Mouse (Mus musculus) neural tube, embryonic 15.5 days (tissue): Measurements from ENCODE around the gene Hist3h2a. TPM values are rescaled to one million over a fixed set of nuclear protein-coding genes. Genes with fewer than 3 reads are reported as not detected.

ENCODE experiments used
- ATAC-seq: fragments of 200-750 bp; cut with Nextera tagmentation; 2 replicates; pipeline ENCODE4 v1.8.0; 2017; ENCODE audit warnings: mild to moderate bottlenecking, moderate TSS enrichment, moderate library complexity; ENCODE audit not compliant: low FRiP score
- H3K27ac ChIP-seq: fragments of 300-500 bp; sonication (generic); replicated peaks from 2 replicates; pipeline ENCODE4 v1.5.1; 2015; ENCODE audit warnings: mild to moderate bottlenecking, inconsistent platforms
- H3K27me3 ChIP-seq: fragments of 300-500 bp; sonication (generic); replicated peaks from 2 replicates; pipeline ENCODE4 v1.6.1; 2015; ENCODE audit warnings: inconsistent platforms
- H3K36me3 ChIP-seq: fragments of 300-500 bp; sonication (generic); 2 replicates; pipeline ENCODE4 v1.6.1; 2015; ENCODE audit warnings: inconsistent platforms
- H3K4me1 ChIP-seq: fragments of 300-500 bp; sonication (generic); 2 replicates; pipeline ENCODE4 v1.6.1; 2015; ENCODE audit warnings: inconsistent platforms
- H3K4me2 ChIP-seq: fragments of 300-500 bp; sonication (generic); 2 replicates; pipeline ENCODE4 v1.6.1; 2015; ENCODE audit warnings: inconsistent platforms, mild to moderate bottlenecking, moderate library complexity
- H3K4me3 ChIP-seq: fragments of 300-500 bp; sonication (generic); replicated peaks from 2 replicates; pipeline ENCODE4 v1.5.1; 2015; ENCODE audit warnings: mild to moderate bottlenecking, inconsistent platforms
- H3K9ac ChIP-seq: fragments of 300-500 bp; sonication (generic); replicated peaks from 2 replicates; pipeline ENCODE4 v1.6.1; 2015; ENCODE audit warnings: mild to moderate bottlenecking, inconsistent platforms
- H3K9me3 ChIP-seq: fragments of 300-500 bp; sonication (generic); replicated peaks from 2 replicates; pipeline ENCODE4 v1.6.1; 2016; ENCODE audit warnings: inconsistent platforms
- WGBS: fragments of 180-500 bp; shearing (Covaris S2); methylation state at CpG from one replicate; pipeline ENCODE4 v1.1.7; 2015; ENCODE audit warnings: mixed read lengths; 5-methylcytosine and 5-hydroxymethylcytosine counted together
- polyA plus RNA-seq: library from polyadenylated mRNA; unstranded; fragments of >200 nt; fragmentation: Nextera tagmentation; extraction: Ambion mirVana; gene quantifications from 2 replicates; pipeline ENCODE4 v1.2.1, GENCODE M21; 2015

The Hist3h2a gene
- polyA plus RNA-seq, 1 experiment from 2014 or later = 86.3 TPM

GRCm38 (mm10) chr11:58959921-58960465 lies 5.5 kb downstream of the Hist3h2a start:
- H3K9ac ChIP-seq = peak overlapping the region; percentile 56
- peak overlapping the region; percentile 56 for H3K4me3 ChIP-seq
- H3K4me2 ChIP-seq = peak overlapping the region; percentile 86
- under 1% methylated on average over 40 of the region's 40 CpGs for WGBS
- peaks cover 51% of the 10 kb centered on the region for H3K4me1 ChIP-seq
- H3K36me3 ChIP-seq = no peaks in the 10 kb centered on the region
- no peaks in the 10 kb centered on the region for H3K27me3 ChIP-seq
- peak overlapping the region; percentile 92 for H3K27ac ChIP-seq
- peak; percentile 89 for ATAC-seq
- no peaks in the 10 kb centered on the region for H3K9me3 ChIP-seq

- Histone ChIP-seq H3K9me3 (no peaks in the 10 kb centered on the region), H3K4me3 (no peak overlapping the region), H3K4me2 (no peak overlapping the region), H3K36me3 (no peaks in the 10 kb centered on the region), H3K27ac (no peak overlapping the region), H3K4me1 (peaks cover 48% of the 10 kb centered on the region), H3K27me3 (no peaks in the 10 kb centered on the region), H3K9ac (no peak overlapping the region)
- WGBS = 60% methylated on average over 50 of the region's 50 CpGs
- no peak for ATAC-seq
Observed at GRCm38 (mm10) chr11:58961364-58962177, 7.1 kb downstream of the Hist3h2a start.

DNA sequence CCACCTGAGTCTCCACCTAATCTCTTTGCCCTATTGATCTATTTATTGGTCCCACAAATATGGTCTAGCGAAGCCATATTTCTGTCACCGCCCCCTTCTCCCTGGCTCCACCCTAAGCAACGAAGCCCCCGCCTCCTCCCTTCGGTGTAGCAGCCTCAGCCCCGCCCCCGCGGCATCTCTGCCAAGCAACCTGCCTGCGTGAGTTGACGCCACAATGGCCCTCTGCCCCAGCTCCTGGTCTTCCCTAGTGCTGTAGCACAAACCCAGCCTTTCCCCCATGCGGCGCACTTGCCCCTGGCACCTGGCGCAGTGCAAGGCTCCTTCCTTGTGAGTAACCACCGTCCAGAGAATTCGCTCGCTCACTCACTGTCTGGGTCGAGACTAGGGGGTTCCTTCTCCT lies 9.1 kb downstream of the Hist3h2a start:
- no peak for ATAC-seq
- Histone ChIP-seq H3K4me1 (peaks cover 29% of the 10 kb centered on the region), H3K4me2 (0 out of 2 replicates have a peak overlapping the region, but pooled peaks have one; percentile 15), H3K9ac (no peak overlapping the region), H3K4me3 (no peak overlapping the region), H3K27me3 (no peaks in the 10 kb centered on the region), H3K36me3 (no peaks in the 10 kb centered on the region), H3K27ac (no peak overlapping the region), H3K9me3 (no peaks in the 10 kb centered on the region)
- WGBS = 30% methylated on average over 17 of the region's 17 CpGs

DNA sequence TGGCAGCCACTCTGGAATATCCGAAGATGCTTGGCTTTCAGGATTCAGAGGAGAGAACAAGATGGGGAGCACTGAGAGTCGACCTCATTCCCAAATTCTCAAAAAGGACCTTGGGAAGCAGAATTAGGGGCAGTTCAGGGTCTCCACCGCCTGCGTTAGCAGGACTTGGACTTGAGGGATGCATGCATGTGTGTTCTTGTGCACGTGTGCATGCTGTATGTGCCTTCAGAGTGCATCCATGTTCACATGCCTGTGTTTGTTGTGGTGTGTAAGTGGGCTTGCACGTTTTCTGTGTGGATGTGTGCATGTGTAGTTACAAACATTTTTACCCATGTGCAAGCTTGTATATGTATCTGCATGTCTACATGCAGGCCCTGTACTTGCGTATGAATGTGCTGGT lies 9.7 kb downstream of the Hist3h2a start:
- Histone ChIP-seq H3K27ac (no peak overlapping the region), H3K36me3 (no peaks in the 10 kb centered on the region), H3K9ac (no peak overlapping the region), H3K4me1 (peaks cover 23% of the 10 kb centered on the region), H3K27me3 (no peaks in the 10 kb centered on the region), H3K9me3 (no peaks in the 10 kb centered on the region), H3K4me3 (no peak overlapping the region), H3K4me2 (no peak overlapping the region)
- no peak for ATAC-seq
- WGBS = 91% methylated on average over 7 of the region's 7 CpGs

DNA sequence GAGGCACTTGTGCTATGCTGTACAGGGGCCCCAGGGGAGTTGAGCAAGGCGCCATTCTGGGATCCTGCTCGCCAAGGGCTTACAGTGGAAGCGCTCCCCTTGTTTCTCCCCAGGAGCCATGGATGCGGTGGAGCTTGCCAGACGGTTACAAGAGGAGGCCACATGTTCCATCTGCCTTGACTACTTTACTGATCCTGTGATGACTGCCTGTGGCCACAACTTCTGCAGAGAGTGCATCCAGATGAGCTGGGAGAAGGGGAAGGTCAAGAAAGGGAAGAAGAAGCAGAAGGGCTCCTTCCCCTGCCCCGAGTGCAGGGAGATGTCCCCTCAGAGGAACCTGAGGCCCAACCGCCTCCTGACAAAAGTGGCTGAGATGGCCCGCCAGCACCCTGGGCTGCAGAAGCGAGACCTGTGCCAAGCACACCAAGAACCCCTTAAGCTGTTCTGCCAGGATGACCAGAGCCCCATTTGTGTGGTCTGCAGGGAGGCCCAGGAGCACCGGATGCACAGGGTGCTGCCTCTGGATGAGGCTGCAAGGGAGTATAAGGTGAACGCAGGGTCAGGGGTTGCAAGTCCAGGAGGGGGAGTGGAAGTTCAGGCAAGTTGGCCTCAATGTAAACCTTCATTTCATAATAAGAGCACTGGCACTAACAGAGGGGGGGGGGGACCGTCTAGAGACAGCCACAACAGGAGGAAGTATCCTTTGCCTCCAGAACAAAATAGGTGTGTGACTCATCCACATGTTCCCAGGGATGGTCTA lies 10.7 kb downstream of the Hist3h2a start:
- H3K27ac ChIP-seq = no peak overlapping the region
- peaks cover 13% of the 10 kb centered on the region for H3K4me1 ChIP-seq
- H3K4me3 ChIP-seq = no peak overlapping the region
- H3K9ac ChIP-seq = 0 out of 2 replicates have a peak overlapping the region, but pooled peaks have one; percentile 5
- ATAC-seq = no peak
- no peaks in the 10 kb centered on the region for H3K27me3 ChIP-seq
- no peaks in the 10 kb centered on the region for H3K9me3 ChIP-seq
- peaks cover under 1% of the 10 kb centered on the region; the same call in 1 of the 2 replicates for H3K36me3 ChIP-seq
- WGBS = 55% methylated on average over 12 of the region's 12 CpGs
- H3K4me2 ChIP-seq = no peak overlapping the region

- H3K27me3 ChIP-seq = no peaks in the 10 kb centered on the region
- H3K36me3 ChIP-seq = peaks cover 9% of the 10 kb centered on the region; the same call in 1 of the 2 replicates
- no peak overlapping the region for H3K4me3 ChIP-seq
- peaks cover 11% of the 10 kb centered on the region for H3K4me1 ChIP-seq
- 100% methylated on average over 1 of the region's 1 CpGs for WGBS
- no peaks in the 10 kb centered on the region for H3K9me3 ChIP-seq
- no peak for ATAC-seq
- H3K4me2 ChIP-seq = no peak overlapping the region
- no peak overlapping the region for H3K27ac ChIP-seq
- no peak overlapping the region for H3K9ac ChIP-seq
Observed at GRCm38 (mm10) chr11:58967346-58967745, 12.9 kb downstream of the Hist3h2a start.

DNA sequence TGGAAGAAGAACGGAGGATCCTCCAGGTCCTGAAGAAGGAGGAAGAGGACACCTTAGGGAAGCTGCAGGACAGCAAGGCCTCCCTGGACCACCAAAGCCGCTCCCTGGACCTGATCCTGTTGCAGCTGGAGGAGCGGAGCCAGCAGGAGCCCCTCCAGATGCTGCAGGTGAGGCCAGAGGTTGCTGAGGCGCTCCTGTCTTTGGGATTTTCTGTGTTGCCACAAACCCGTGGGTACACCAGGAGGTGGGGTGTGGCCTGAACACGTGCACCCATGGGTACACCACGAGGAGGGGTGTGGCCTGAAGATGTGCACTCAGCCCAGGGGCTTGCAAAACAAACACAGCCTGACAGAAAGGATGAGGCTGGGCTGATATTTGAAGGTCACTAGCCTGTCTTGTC lies 14.1 kb downstream of the Hist3h2a start:
- no peak for ATAC-seq
- H3K36me3 ChIP-seq = peaks cover 9% of the 10 kb centered on the region; the same call in 1 of the 2 replicates
- WGBS = 94% methylated on average over 7 of the region's 7 CpGs

DNA sequence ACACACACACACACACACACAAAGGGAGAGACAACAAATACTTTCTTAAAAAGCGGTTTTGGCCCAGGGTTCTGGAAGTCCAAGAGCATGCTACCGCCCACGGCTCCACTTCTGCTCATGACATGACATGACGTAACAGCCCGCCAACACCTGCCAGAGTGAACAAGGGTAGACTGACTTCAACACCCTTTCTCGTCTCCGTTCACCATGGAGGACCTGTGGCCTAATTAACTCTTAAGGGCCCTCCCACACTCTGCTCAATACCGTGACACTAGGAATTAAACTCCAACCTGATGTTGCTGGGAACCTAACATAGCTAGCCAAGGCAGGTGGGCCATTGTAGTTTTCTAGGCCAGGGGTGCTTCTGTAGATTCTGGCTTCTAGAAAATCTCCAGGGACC lies 14.5 kb downstream of the Hist3h2a start:
- 87% methylated on average over 8 of the region's 8 CpGs for WGBS

More for the DNA sequence above, 14.1 kb downstream of the Hist3h2a start:
- Histone ChIP-seq H3K4me2 (no peak overlapping the region), H3K4me1 (peaks cover 7% of the 10 kb centered on the region), H3K27me3 (no peaks in the 10 kb centered on the region), H3K9me3 (no peaks in the 10 kb centered on the region), H3K9ac (no peak overlapping the region), H3K4me3 (no peak overlapping the region), H3K27ac (no peak overlapping the region)

DNA sequence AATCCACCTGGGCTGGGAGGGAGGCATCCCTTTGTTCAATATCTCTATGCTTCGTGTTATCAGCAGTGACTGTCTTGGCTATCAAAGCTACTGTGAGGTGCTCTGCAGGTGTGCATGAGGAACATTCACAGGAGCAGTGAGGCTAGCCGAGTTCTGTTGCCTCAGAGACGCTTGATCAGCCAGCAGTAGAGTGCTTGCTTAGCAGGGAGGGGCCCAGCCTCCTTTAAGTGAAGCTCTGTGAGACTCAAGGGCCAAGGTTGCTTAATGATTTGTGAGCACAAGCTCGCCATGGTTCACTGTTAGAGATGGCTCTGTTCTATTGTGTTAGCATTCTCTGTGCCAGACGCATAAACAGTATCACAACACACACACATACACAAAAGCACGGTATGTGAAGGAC lies 15.2 kb downstream of the Hist3h2a start:
- no peak overlapping the region for H3K9ac ChIP-seq
- H3K27ac ChIP-seq = no peak overlapping the region
- WGBS = 82% methylated on average over 6 of the region's 6 CpGs
- H3K36me3 ChIP-seq = peaks cover 13% of the 10 kb centered on the region; the same call in 1 of the 2 replicates
- no peak overlapping the region for H3K4me3 ChIP-seq
- no peaks in the 10 kb centered on the region for H3K9me3 ChIP-seq
- no peak overlapping the region for H3K4me2 ChIP-seq
- no peaks in the 10 kb centered on the region for H3K27me3 ChIP-seq
- no peak for ATAC-seq
- H3K4me1 ChIP-seq = peaks cover 8% of the 10 kb centered on the region

More for the DNA sequence above, 14.5 kb downstream of the Hist3h2a start:
- peaks cover 5% of the 10 kb centered on the region; the same call in 1 of the 2 replicates for H3K4me1 ChIP-seq
- no peak overlapping the region for H3K4me3 ChIP-seq
- no peak overlapping the region for H3K9ac ChIP-seq
- no peak overlapping the region for H3K4me2 ChIP-seq
- no peak for ATAC-seq
- no peak overlapping the region for H3K27ac ChIP-seq
- H3K27me3 ChIP-seq = no peaks in the 10 kb centered on the region
- peaks cover 9% of the 10 kb centered on the region; the same call in 1 of the 2 replicates for H3K36me3 ChIP-seq
- no peaks in the 10 kb centered on the region for H3K9me3 ChIP-seq

- Histone ChIP-seq H3K4me2 (no peak overlapping the region), H3K4me3 (no peak overlapping the region), H3K27me3 (no peaks in the 10 kb centered on the region), H3K27ac (no peak overlapping the region), H3K4me1 (peaks cover 12% of the 10 kb centered on the region), H3K9ac (no peak overlapping the region), H3K9me3 (no peaks in the 10 kb centered on the region), H3K36me3 (peaks cover 15% of the 10 kb centered on the region; the same call in 1 of the 2 replicates)
- 93% methylated on average over 21 of the region's 21 CpGs for WGBS
- no peak for ATAC-seq
Observed at GRCm38 (mm10) chr11:58970831-58971530, 16.5 kb downstream of the Hist3h2a start.

GRCm38 (mm10) chr11:58971796-58972195 lies 17.3 kb downstream of the Hist3h2a start:
- H3K9me3 ChIP-seq = no peaks in the 10 kb centered on the region
- peaks cover 16% of the 10 kb centered on the region for H3K4me1 ChIP-seq
- H3K27ac ChIP-seq = no peak overlapping the region
- no peak overlapping the region for H3K9ac ChIP-seq
- peaks cover 15% of the 10 kb centered on the region; the same call in 1 of the 2 replicates for H3K36me3 ChIP-seq
- 97% methylated on average over 3 of the region's 3 CpGs for WGBS
- no peak overlapping the region for H3K4me3 ChIP-seq
- no peak overlapping the region for H3K4me2 ChIP-seq
- ATAC-seq = no peak
- no peaks in the 10 kb centered on the region for H3K27me3 ChIP-seq
